Mouse (Mus musculus) cerebellum, adult 9-10 months (tissue): ENCODE results near the gene B430305J03Rik.

Experiments used
- DNase-seq: peaks from one replicate; pipeline ENCODE4 v3.0.0; 2022

The B430305J03Rik gene

DNA sequence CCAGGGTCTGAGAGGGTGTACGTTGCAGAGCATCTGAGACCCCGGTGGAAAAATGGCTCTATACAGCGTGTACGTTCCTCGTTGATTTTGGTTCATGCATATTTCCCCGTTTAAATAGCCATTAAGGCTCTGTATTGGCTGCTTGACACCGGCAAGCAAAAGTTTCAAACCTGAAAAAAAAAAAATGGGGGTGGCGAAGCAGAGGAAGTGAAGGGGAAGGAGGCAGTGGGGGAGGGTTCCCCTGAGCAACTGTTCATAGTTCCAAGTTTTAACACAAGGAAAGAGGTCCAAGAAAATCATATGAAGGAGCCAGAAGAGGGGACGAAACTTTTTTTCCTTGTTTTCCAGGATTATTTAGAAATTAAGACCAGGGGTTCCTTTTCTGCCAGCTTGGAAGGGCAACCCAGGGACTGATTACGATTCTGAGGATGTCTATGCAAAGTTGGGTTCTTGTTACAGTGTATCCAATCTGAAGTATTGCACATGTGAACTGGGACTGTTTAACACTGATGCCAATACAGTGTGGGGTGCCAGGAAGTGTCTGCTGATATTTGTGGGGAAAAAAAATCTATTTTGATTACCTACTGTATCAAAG lies at the start of gene B430305J03Rik:
Gene B430305J03Rik (minus strand): TSS at position 173 of the 595 bp plus-strand sequence.
- DNase-seq = peak; percentile 17

DNA sequence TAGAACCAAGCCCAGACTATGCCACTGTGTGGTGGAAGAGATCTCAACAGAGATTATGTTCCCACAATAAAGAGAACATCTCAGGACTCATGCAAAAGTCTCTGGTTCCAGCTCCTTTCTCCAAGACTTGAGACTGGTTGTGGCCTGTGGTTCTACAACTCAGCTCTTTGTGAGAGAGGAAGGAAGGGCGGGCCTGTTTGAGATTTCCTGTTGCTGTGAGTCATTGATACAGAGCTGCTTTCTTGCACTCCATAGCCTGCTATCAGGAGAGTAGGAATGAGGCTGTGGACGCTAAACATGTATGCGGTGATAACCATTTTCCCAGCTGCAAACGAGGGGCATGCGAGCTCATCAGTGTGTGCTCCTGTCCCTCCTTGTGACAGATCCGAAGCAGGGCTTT lies 43.9 kb upstream of the B430305J03Rik start:
- DNase-seq = no peak

DNA sequence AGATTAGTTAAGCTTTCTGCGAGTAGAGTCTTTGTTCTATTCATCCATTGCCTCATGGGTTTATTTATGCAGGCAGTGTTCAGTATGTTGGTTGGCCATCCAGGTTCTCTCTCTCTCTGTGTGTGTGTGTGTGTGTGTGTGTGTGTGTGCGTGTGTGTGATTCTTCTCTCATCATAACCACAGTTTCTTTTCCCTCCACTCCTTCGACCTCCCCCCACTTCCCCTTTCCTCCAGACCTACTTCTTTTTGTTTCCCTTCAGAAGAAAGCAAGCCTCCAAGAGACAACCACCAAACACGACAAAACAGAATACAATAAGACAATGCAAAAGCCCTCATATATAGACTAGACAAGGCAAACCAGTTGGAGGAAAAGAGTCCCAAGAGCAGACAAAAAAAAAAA lies 41.2 kb upstream of the B430305J03Rik start:
- DNase-seq = no peak

DNA sequence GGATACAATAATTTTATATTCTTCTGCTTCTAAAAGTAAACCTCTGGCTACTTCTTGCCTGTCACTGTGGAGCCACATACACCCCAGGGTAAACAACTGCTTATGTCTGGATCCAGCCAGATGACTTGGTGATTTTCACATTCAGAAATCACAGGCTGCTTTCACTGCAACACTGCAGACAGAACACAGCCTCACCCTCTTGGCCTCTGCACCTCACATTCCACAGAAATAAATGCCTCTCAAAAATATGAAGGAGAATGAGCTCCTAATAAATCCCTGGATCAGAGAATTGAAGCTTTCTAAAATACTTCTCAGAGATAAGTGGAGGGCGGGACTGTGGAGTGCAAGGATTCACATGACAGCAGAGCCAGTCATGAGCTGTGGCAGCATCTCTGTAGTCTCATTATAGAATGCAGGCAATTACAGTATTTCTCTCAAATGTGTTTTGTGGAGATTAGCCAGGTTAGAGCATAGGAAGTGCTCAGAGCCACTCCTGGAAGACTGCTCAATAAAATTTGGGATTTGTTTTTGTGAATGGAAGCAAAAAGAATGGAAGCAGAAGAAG lies 35.2 kb upstream of the B430305J03Rik start:
- DNase-seq = no peak

DNA sequence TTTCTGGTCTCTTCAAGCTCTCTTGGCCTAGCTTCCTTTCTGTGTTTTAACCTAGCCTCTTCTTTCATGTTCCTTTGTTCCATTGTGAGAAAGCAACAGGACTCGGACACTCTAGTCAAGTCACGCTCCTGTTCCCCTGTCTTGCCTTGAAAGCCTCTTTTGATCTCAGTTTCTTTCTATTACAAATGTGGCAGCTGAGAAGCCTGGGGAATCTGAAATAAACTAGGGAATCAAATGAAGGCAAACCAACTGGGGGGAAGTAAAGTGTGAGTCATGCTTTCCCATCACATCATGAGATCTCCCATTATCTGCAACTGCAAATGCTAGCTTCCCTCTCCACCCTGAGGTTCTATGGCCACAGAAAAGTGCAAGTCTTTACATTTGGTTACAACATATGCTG lies 31.0 kb upstream of the B430305J03Rik start:
- no peak for DNase-seq

DNA sequence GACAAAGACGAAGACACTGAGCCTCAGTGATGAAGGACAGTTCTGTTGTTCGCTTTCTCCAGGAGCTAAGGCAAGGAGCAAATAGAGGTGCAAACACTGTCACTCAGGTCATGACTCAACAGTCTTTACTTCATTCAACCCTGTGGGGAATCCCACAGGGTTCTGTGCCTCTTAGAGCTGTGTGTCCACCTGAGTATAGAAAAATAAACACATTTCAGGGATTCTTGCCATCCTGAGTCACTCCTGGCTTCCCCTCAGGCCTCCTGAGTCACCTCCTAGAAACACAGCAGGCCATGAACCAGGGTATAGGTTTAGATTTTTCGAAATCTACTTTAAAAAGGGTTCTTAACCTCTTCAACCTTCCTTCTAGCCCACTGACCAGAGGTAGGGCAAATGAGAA lies 29.6 kb upstream of the B430305J03Rik start:
- DNase-seq = no peak

DNA sequence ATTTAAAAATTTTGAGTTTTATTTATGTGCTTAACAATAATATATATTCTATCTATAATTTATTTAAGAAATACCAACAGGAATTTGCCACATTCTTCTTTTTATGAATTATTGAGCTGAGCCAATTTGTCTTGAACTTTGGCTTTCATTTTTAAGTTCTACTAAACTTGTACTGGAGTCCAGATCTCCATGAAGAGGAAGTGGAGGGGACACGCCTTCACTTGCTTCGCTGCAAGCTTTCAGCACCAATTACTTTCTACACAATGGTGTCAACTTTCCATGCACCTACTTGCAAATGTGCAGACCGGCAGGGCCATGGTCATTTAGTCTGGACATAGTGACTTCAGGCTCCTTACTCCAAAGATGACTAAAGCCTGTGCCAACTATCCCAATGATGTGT lies 27.8 kb upstream of the B430305J03Rik start:
- DNase-seq = no peak

DNA sequence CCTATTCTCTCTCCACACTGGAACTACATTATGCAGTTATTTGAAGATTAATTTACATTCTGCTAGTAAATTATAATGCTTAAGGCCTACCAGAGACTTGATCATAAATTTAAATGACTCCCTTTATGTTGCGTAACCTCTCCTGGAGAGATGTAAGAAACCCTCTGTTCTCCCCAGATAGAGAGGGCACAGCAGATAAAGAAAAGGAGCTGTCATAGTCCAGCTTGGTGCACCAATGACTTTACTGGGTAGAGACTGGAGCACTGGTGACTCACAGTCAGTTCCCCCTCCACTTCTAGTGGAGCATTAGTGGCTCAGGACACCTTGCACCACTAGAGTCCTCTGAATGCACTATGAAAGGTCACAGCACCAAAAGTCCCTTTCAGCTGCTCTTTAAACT lies 27.1 kb upstream of the B430305J03Rik start:
- no peak for DNase-seq

DNA sequence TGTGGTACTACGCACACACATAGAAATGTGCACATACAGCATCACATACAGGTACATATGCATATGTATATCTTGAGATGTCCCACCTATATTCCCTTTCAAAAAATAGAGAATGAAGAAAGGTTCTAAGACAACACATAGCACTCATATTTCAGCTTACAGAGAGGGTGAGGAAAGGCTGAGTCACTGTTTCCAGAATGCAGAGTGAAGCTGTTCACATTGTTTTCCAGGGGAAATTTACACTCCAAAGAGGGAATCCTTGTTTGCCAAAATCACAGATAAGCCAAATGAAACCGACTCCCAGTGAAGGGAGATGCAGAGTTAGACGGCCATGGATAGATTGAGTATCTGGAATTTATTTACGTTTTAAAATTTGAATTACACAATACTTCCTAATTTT lies 25.8 kb upstream of the B430305J03Rik start:
- no peak for DNase-seq

DNA sequence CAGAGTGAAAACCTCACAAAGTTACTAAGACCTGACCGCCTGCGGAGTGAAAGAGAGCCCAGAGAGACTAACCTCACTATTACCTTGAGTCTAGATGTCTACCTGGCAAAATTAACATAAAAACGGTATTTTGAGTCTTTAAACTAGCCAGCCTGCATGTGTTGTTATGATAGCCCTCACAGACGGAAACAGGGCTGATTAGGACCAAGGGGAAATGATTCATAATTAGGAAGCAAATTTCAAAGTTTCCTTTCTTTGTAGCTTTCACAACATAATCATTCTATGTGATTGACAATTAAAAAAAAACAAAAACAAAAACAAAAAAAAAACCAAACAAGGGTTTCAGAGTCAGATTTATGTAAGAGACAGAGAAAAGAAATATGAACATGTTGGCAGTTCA lies 20.6 kb upstream of the B430305J03Rik start:
- DNase-seq = no peak

DNA sequence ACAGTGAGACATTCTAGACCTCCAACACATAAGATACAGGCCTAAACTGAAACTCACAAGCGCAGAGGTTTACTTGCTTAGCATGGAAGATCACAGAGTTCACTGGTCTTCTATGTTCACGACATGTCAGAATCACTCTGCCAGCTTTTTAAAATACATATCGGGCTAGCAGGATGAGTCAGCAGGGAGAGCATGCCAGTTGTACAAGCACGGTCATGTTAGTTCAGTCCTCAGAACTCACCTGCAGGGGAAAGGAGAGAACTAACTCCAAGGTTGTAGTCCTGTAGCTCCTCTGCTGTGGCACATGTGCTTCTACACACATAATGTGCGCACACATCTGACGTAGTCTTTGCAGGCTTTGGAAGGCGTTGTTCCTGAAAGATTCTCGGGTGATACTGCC lies 10.2 kb upstream of the B430305J03Rik start:
- no peak for DNase-seq

DNA sequence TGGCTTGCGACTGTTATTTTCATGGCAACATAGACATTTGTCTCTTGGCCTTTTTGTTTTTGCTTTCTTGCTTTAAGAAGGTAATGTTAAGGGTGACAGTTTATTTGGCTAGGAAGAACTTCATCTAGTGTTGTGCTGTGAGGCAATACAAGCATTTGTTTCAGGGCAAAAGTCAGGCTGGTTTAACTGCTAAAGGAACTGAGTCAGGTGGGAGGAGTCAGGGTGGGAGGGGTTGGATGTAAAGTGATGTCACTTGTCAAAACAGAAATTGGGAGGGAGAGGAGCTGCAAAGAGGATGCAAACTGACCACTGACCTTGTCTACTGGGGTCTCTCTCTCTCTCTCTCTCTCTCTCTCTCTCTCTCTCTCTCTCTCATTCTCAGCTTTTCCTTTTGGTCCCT lies 2.7 kb upstream of the B430305J03Rik start:
- DNase-seq = no peak

DNA sequence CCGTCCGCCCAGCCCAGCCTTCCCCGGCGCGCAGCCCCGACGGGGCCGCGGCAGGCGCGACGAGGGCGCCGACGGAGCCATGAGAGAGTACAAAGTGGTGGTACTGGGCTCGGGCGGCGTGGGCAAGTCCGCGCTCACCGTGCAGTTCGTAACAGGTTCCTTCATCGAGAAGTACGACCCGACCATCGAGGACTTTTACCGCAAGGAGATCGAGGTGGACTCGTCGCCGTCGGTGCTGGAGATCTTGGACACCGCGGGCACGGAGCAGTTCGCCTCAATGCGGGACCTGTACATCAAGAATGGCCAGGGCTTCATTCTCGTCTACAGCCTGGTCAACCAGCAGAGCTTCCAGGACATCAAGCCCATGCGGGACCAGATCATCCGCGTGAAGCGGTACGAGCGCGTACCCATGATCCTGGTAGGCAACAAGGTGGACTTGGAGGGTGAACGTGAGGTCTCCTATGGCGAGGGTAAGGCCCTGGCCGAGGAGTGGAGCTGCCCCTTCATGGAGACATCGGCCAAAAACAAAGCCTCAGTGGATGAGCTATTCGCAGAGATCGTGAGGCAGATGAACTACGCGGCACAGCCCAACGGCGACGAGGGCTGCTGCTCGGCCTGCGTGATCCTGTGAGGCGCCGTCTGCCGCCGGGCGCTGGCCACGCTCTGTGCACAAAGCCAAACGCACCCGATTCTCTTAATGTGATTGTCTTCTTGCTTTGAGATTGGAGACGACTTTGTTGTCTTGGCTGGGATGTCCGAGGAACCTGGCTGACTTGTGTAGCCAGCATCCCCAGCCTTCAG lies 573 bp downstream of the B430305J03Rik start:
- peak; percentile 51 for DNase-seq

DNA sequence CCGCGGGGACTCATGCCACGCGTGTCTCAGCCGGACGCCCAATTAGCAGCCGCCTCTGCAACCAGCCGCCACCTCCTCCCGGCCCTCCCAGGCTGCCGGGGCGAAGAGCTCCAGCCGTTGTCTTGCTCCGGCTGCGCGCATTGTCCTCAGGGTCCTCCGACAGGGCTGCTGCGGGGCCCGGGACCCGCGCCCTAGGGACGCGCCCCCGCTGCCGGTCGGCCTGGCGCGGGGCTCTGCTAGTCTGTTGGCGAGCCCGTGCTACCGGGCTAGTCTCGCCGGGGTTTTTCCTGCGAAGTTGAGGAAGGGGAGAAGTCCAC lies 1.1 kb downstream of the B430305J03Rik start:
- DNase-seq = no peak

DNA sequence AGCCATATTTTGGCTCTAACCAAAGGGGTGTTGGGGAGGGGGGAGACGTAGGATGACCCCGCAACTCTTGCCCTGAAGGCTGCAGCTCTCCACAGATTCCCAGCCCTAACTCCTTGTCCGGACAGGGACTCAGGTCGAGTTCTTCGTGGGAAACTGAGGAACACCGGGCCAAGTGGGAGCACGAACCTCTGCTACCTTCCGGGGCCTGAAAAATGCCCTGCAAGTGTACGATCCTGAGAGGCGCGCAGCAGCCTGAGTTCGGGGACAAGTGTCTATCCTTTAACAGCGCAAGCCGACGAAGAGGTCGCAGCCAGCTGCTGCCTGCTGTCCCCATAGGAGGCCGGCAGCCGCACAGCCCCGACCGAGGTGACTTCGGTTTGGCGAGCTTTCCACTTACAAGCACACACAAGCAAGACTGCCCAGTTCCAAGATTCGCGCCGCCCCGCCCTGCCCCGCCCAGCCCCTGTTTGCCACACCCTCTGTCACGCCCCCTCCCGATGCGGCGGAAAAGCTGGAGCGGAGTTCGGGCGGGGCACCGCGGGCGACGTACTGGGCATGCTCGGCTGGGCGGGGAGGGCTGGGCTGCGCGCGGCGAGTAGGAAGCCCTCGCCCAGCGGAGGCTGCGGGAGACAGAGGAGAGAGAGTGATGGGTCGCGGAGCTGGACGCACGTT lies 1.6 kb downstream of the B430305J03Rik start:
- peak; percentile 90 for DNase-seq

DNA sequence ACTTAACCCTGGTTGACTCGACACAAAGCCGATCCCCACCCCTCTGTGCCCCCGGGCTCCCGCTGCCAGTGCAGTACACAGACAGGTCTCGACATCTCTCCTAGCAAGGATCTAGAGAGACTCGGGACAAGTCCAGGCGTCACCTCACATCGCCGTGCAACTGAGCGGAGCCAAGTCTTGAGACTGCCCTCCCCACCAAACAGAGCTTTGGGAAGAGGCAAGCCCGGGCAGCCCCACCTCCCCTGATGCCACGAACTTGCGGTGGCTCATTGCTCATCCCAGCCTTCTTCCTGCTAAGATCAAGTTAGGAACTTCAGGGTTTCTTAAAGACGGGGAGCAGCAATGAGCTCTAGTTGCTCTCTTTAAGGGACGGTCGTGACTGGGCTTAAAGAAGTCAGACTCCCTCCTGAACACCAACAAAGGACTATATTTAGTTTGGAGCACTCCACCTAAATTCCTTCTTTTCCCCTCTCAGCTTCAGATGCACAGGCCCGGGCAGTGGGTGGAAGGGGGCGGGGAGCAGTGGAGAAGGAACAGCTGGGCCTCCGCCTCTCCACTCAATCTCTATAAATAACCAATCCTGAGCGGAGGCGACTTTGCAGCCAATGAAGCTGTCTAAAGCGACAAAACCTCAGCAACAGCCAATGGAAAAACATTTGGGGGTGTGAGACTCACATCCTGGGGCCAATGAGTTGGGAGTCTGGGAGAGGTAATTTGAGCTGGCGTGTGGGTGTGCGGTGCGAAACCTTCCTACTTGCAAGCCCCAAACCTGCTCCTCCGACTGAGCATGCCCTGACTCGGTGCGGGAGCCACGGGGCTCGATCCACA lies 2.4 kb downstream of the B430305J03Rik start:
- peak; percentile 85 for DNase-seq

DNA sequence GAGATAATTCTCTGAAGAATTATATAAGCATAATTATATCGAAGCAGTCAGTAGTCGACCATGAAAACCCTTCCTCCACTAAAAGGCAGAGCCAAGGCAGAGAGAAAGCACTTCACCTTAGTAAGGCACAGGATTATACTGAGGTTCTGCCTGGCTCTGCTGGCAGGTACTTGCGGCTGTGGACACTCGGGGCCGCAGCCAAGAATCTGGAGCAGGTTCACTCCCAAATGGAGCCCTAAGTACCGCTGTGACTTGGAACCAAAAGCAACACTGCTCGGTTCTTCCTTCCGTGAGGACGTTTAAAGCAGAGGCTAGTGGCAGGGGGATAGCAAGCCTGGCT lies 3.0 kb downstream of the B430305J03Rik start:
- no peak for DNase-seq

DNA sequence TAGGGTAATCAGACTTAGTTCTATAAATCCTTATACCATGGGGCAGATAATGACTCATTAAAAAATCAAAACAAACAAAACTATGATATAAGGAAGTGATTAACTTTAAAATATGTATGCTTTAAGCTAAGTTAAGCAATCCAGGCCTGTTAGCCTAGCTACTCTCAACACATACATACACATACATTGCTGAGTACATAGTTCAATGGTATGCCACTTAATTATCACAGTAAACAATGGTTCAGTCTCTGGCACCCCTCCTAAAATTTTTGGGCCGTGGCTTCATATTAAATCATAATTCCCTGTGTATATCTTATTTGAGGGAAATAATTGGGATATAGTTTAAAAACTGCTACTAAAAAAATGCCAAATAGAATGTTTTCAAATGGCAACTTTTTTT lies 4.4 kb downstream of the B430305J03Rik start, which contains the start of gene Rap2b:
Gene Rap2b (plus strand): TSS at position 301 of the 400 bp plus-strand sequence.
- DNase-seq = no peak

DNA sequence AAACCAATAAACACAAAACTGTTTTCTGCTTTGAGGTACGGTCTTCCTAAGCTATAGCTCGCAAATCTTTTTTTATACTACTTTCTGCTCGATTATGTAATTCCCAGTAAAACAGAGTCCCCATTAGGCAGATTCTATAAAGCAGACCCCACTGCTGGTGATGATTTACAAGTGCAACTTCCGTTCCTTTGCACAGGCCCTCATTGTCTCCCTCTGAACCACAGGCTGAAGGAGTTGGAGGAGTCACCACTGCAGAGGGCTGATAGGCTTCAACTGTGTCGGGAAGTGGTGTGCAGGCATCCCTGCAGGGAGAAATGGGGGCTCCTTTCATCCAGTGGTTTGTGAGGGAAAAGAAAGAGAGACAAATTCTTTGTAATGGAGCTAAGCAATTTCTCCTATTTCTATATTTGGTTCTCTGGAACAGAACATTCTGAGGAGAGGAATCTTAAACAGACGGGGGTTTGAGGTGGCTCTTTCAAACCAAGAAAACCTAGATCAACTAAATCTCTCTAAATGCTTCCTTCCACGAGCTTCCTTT lies 6.9 kb downstream of the B430305J03Rik start:
- no peak for DNase-seq

DNA sequence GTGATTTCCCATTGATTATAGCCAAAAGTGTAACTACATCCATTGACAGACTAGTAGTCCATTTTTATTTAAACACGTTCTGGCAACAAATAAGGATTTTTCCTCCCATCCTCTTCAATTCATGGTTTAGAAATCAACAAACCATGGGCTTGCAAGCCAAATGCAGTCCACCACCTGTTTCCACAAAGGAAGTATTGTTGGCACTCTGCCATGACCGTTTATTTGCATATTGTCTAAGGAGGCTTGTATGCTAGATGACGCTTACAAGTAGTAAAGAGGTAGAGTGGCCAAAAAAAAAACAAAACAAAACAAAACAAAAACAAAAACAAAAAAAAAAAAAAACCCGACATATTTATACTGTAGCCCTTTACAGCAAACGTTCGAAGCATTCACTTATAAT lies 7.6 kb downstream of the B430305J03Rik start:
- DNase-seq = no peak

DNA sequence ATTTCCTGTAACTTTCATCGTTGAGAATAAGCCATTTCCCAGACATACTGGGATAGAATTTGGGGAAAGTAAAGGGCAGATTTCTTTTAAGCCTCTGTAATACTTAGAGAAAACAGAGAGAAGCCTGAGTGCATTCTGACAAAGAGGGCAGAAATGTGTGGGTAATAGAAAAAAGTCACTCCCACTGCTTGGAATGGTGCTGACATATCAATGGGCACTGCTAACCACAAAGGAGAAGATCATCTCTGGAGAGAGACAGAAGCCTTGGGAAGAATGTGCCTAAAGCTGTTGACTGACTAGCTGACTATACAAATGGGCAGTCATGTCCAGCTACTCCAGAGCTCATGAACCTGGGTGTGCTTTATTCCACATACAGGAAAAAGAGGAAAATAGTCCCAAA lies 10.3 kb downstream of the B430305J03Rik start:
- DNase-seq = no peak

DNA sequence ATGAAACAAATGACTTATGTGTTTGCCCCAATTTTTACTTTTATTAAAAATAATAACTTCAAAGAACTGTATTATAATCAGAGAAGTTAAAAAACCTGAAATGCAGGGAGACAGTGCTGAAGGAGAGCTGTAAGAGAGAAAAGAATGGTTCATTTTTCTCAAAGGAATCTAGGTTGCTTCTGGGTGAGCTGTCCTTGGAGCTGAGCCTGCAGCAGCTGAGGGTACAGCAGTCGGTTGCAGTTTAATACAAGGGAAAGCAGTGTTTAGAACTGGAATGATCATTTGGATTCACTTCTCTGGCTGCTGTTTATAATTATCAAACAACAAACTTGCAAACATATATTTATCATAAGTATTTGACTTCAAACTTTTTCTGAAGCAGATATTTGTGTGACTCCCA lies 16.3 kb downstream of the B430305J03Rik start:
- no peak for DNase-seq
